Mouse (Mus musculus): ENCODE data around the gene Zic1.

The Zic1 gene

DNA sequence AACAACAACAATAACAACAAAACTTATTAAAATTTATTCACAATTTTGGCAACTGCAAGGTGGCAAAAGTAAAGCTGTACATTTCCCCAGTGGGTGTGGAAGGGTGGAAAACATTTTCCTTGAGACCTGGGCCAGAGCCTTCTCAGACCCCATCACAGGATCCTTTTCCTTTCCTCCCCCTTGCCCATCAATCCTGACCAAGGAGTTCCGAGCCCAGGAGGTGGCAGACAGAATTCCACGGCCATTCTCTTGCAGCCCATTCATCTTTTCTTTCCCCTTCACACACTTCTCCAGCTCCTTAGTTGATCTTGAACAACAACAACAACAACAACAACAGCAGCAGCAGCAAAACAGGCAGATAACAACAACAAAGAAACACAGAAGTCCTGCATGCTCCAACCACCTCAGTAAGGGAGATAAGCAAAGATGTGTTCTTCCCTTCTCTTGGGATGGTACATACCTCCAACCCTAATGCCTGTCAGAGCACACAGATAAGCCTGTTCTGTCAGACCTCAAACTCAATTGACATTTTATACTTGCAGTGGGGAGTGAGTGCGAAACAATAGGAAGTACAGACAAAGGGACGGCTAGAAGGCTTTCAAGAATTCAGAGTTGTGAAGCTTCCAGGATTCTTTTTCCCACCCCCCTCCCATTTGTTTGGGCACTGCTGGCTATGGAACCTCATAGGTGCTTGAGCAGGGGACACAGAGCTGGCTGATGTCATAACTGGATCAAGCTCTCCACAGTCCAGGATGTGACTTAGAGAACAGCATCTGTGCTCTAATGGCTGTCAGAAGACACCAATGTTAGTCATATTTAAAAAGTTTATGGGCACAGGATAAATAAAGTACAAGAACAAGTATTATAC is 19.3 kb upstream of the Zic1 start:
- peak; percentile 59 for DNase-seq (ENCODE audit: low spot score)

GRCm38 (mm10) chr9:91384136-91384500 is 18.5 kb upstream of the Zic1 start:
- DNase-seq (ENCODE audit: low spot score): peak; percentile 71

- peak; percentile 71 for DNase-seq (ENCODE audit: low spot score)
These were observed 18.0 kb upstream of the Zic1 start for GRCm38 (mm10) chr9:91383441-91384135.

- DNase-seq (ENCODE audit: low spot score): peak; percentile 59
These were observed 17.1 kb upstream of the Zic1 start for GRCm38 (mm10) chr9:91382471-91383255.

DNA sequence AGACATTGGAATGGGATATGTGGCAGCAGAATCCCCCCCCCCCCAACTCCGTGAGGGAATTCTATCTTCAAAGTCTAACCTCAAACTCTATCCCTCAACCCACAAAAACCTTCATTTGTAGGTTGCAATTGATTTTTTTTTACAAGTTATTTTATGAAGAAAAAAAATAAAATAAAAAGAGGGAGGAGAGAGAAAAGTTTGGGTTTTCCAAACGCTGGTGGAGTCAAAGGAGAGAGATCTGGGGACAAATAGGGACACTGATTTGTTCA is 16.4 kb upstream of the Zic1 start:
- no peak for DNase-seq (ENCODE audit: low spot score)

GRCm38 (mm10) chr9:91381284-91382110 is 15.9 kb upstream of the Zic1 start:
- peak; percentile 73 for DNase-seq (ENCODE audit: low spot score)

DNA sequence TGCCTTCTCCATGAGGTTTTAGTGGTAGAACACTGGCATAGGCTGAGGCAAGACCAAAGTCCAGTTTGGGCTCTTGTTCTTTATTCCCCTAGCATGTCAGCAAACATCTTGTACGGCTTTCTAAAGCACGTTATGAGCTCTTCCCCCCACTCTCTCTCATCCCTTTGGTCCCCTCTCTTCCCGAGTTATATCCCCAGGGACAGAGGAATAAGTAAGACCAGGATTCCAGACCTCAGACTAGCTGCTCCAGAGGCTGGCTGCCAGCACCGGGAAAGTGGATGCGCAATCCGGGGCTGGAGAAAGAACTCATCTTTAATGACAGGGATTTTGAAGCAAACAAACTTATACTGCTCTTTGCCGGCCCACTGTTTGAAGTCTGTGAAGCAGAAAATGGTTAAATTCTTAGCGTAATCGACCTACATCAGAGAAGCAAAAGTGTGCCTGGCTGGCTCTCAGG is 14.9 kb upstream of the Zic1 start:
- DNase-seq (ENCODE audit: low spot score): peak; percentile 78

GRCm38 (mm10) chr9:91379781-91380457 is 14.3 kb upstream of the Zic1 start:
- peak; percentile 54 for DNase-seq (ENCODE audit: low spot score)

GRCm38 (mm10) chr9:91379300-91379635 is 13.7 kb upstream of the Zic1 start:
- DNase-seq (ENCODE audit: low spot score): peak; percentile 56

DNA sequence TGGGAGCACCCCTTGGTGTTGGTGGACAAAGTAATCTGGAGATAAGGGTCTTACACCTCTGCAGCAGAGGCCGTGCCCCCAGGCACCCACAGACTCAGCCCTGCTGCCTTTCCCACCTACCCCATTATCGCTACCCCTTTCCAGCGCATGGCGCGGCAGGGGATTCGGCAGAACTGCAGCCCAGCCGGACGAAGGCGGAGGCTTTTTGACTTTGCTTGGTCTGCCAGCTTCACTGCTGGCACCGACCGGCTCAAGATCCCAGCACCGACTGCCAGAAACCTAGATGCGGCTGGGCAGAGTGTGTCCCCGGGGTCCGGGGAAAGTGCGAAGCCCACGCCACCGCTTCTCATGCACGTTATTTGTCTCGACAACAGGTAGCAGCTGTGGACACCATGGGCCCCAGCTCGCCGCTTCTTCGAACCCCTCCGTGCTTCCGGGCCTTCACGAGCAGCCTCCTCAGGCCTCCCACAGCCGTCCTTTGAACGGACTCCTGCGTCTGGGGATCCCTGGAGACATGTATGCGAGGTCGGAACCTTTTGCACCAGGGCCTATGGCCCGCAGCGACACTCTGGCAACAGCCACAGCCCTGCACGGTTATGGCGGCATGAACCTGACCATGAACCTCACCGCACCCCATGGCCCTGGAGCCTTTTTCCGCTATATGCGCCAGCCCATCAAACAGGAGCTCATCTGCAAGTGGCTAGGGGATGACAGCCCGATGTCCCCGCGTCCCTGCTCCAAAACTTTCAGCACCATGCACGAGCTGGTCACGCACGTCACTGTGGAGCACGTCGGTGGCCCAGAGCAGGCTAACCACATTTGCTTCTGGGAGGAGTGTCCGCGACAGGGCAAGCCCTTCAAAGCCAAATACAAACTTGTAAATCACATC is 13.0 kb upstream of the Zic1 start:
- DNase-seq (ENCODE audit: low spot score): peak; percentile 54

- peak; percentile 84 for DNase-seq (ENCODE audit: low spot score)
These were observed 12.2 kb upstream of the Zic1 start for GRCm38 (mm10) chr9:91377873-91378150.

- DNase-seq (ENCODE audit: low spot score): peak; percentile 68
These were observed 11.6 kb upstream of the Zic1 start for GRCm38 (mm10) chr9:91377036-91377872.

DNA sequence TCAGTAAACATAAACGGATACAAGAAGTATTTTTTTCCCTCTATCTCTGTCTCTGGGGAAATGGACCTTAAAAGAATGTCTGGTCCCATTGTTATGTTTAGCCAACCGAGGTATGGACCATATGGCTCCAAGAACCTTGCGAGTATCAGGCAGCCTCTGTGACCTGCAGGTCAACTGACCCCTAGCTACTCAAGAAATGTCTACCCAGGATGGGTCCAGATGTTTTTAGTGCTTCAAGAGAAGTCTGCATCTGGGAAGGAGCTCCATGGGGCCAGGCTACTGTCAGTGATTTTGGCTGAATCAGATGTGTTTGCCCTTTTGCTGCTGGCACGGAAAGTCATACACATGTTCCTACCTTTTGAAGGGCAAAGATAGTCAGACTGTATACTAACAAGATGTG is 9.1 kb upstream of the Zic1 start:
- peak; percentile 56 for DNase-seq (ENCODE audit: low spot score)

DNA sequence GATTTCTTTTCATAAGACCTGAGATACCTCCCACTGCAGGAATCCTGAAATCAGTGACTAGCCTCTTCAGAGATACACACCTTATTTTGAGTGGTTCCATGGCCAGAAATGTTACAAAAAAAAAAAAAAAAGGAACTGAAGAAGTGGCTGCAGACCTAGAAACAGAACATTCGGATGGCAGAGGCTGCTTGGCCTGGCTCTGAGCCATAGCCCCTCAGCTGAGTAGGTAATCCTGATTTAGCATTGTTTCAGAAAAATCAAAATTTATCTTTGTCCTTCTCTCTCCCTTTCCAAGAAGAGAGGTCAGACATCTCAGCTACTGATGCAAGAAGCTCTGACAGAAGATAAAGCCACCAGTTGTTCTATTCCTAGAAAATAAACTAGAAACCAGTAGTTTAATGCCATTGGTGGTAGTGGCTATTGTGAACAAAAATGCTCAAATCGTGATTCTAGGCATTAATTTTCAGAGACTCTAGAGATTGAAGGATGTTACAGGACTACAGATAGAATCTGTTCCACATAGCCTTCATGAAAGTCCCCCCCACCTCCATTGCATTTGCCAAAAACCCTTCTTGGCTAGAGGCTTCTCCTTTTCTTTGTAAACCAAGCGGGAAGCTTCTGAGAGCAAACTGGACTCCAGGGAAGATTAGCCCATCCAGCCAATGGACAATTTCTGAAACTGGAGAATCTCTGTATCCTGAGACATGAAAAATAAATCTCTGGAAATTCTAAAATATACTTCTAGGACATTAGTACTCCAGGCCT is 8.4 kb upstream of the Zic1 start:
- DNase-seq (ENCODE audit: low spot score): no peak

GRCm38 (mm10) chr9:91371608-91372007 is 6.0 kb upstream of the Zic1 start:
- no peak for DNase-seq (ENCODE audit: low spot score)

DNA sequence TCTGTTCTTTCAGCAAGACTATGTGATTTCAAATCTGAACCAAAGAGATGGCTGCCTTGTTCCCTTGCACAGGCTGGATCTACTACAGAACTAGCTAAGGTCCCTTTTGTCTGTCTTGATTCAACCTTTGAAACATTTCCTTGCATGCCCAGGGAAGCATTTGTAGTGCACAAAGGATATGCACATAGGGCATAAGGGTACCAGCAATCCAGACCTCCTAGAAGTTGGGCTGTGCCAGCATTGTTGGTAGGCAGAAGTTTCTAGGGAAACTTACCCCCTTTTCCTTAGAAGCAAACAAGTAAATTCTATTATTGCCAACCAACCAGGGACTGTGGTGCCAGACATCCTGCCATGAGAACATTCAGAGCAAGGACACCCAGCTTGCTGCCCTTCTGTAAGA is 5.4 kb upstream of the Zic1 start:
- no peak for DNase-seq (ENCODE audit: low spot score)

DNA sequence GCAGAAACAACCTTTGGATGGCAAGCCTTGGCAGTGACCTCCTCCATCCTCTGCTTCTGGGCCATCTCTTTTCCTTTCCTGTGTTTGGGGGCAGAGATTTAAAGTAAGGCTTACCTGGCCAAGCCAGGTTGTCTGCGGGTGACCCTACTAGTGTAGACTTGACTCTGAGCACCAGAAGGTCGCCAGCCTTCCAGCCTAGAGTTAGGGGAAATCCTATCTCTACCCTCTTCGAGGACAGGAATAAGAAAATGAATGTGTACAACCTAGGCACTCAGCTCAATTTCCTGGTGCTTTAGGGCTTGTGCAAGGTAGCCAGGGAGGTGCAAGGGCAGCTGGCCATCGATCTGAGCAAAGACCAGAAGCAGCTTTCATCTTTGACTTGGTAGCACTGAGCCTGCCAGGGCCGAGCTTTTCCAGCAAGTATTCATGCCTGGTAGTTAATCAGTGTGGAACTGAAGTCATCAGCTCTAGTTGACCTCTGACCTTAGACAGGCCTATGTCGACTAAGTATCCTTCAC is 4.6 kb upstream of the Zic1 start:
- no peak for DNase-seq (ENCODE audit: low spot score)

DNA sequence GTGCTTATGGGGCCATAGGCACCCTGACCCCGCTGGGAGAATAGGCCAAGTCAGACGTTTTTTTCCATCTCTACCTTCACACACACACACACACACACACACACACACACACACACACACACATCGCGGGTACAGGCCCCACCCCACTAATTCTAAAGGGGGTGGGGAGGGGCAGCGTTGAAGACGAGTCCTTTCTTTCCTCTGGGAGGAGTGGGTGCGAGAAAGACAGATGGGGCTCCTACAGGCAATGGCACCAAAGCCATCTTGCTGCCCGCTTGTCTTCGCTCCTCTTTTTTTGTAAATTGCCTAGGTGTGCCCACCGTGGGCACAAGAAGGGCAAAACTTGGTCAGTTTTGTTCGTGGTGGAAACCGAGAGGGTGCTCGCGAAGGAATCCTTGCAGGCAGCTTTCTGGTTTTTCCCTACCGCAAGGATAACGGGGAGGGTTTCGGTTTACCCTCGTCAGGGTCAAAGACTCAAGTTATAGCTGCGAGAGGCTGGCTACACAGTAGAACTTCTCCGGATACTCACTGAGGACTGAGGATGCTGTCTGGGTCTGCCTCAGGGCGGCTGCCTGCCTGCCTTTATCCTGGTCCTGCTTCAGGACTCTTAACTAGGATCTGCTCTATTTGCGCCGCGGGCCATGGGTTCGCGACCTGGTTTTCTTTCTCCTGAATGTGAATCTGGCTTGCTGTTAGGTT is 3.8 kb upstream of the Zic1 start:
- no peak for DNase-seq (ENCODE audit: low spot score)
